Mouse (Mus musculus) adrenal gland, postnatal 14 days (tissue): Measurements from ENCODE around the gene Entpd8. TPM values are rescaled to one million over a fixed set of nuclear protein-coding genes. Genes with fewer than 3 reads are reported as not detected.

Source experiments
- DNase-seq: peaks from one replicate; pipeline ENCODE4 v3.0.0; 2021; ENCODE audit warnings: mixed read lengths
- long read RNA-seq, 2 experiments: library from polyadenylated mRNA; stranded (forward); transcript quantifications; one replicate each; pipeline ENCODE4 v2.0.0; 2021
- total RNA-seq: library from RNA; stranded (reverse); gene quantifications from 2 replicates; pipeline ENCODE4 v1.2.3, GENCODE M21; 2021

Entpd8 gene
- total RNA-seq, result 1.3 and 7.7 TPM in 2 replicates
- long read RNA-seq, experiment 1, result 0 reads
- long read RNA-seq, experiment 2, partial matches to known transcripts, result 0 of 6 reads
- long read RNA-seq, experiment 2, other reads (novel, unspliced or antisense), result 4 of 6 reads

GRCm38 (mm10) chr2:25080076-25080475, at the start of gene Entpd8:
Gene Entpd8 (plus strand): TSS chr2:25080304.
- no peak for DNase-seq

- DNase-seq, result no peak
These were observed 45.1 kb upstream of the Entpd8 start for GRCm38 (mm10) chr2:25034994-25035393.

DNA sequence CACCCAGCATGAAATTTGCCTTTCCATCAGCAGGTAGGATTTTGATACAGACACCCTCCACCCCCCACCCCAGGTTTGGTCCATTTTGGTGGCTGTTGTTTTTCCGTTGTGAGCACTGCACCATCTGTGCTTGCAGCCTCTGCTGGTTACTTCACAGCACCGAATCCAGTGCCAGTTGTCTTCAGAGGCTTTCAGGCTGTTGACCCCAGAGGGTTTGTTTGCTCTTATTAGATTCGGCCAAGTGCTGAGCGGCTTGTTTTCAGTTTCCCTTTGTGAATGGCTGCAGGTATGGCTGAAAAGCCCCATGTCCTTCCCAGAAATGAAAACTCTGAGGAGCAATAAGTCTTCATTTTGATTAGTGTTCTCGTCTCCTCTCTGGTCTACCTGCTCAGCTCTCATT, 40.0 kb upstream of the Entpd8 start:
- DNase-seq, result no peak

- DNase-seq, result no peak
These were observed 29.2 kb upstream of the Entpd8 start for GRCm38 (mm10) chr2:25050921-25051320.

- no peak for DNase-seq
These were observed 28.7 kb upstream of the Entpd8 start for GRCm38 (mm10) chr2:25051450-25051849.

- no peak for DNase-seq
These were observed 27.0 kb upstream of the Entpd8 start for GRCm38 (mm10) chr2:25053101-25053500.

DNA sequence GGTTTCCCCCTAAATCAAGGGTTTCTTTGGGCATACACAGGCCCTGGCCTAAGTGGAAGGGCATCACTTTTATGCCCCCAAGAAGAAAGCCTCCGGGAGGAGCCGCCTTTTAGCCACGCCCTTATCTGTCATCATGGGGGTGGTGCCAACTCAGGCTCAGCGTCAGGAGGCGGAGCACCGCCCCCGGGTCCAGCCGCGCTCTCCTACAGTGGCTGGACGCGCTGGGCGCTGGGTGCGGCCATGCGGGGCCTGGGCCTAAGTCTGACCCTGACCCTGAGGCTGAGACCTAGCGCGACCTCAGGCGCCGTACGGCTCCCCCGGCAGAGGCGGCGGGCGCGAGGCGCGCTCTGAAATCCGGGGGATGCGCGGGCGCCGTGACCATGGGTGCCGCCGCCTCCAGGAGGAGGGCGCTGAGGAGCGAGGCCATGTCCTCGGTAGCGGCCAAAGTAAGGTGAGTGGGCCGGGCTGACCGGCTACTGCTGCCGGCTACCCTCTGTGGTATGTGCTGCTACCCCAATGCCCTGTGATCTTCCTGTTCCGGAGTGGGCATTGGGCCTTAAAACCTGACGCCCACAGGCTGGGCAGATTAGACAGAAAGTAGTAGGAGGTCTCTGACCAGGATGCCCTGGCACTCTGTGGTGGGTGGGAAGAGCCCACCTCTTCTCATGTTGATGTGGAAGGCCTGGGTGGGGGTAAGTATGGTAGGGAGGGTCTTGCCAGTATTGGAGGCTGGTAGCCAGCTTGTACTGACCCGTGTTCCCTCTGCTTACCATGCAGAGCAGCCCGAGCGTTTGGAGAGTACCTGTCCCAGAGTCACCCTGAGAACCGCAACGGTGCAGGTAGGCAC, 25.7 kb upstream of the Entpd8 start, which contains the start of gene Nsmf:
Gene Nsmf, plus strand, starts transcription at position 135 of the 847 bp plus-strand sequence.
- peak; percentile 93 for DNase-seq

DNA sequence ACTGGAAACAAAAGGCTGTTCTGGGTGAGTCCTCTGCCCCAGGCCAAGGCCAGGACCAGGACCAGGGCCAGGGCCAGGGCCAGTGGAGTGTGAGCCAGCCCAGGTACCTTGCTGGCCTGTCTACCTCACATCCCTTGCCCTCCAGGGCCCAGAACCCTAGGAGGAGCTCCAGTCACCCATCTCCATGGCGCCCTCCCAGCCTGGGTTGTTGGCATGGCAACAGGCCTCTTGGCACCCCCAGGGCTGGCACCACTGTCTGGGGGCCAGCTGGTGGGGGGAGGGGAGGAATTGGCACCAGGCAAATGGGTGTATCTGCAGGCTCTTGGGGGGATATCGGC, 25.1 kb upstream of the Entpd8 start:
- peak; percentile 49 for DNase-seq

DNA sequence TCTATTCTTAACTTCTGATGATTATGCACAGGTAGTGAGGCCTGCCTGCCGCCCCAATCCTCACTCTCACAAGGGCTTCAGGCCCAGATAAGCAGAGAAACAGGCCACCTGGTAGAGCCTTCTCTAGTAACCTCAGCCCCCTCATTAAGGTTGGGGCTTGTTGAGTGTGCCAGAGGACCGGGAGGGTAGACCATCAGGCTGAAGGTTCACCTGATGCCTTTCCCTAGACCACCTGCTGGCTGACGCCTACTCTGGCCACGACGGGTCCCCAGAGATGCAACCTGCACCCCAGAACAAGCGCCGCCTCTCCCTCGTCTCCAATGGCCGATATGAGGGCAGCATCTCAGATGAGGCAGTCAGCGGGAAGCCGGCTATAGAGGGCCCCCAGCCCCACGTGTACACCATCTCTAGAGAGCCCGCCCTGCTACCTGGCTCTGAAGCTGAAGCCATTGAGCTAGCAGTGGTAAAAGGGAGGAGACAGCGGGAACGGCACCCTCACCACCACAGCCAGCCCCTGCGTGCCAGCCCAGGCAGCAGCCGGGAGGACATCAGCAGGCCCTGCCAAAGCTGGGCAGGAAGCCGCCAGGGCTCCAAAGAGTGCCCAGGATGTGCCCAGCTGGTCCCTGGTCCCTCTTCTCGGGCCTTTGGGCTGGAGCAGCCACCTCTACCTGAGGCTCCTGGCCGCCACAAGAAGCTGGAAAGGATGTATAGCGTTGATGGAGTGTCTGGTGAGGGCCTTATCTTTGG, 24.5 kb upstream of the Entpd8 start:
- DNase-seq, result no peak

GRCm38 (mm10) chr2:25058926-25059325, 21.2 kb upstream of the Entpd8 start:
- DNase-seq, result no peak

DNA sequence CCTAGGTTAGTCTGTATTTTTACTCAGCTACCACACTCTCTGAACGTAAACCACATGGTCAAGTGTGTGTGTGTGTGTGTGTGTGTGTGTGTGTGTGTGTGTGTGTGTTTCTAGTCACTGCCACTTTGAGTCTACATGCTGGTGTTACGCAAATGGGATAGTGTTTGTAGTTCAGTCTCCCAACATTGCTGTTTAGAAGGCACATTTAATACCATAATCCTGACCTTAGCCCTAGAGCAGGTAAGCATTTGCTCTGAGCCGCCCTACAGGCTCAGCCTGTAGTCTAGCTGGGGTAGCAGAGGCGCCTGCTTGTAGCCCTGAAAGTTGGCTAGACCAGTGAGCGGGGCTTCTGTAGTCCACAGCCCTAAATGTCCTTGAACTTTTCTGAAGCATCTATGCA, 16.6 kb upstream of the Entpd8 start:
- DNase-seq, result no peak

- no peak for DNase-seq
These were observed 15.8 kb upstream of the Entpd8 start for GRCm38 (mm10) chr2:25064285-25064684.

DNA sequence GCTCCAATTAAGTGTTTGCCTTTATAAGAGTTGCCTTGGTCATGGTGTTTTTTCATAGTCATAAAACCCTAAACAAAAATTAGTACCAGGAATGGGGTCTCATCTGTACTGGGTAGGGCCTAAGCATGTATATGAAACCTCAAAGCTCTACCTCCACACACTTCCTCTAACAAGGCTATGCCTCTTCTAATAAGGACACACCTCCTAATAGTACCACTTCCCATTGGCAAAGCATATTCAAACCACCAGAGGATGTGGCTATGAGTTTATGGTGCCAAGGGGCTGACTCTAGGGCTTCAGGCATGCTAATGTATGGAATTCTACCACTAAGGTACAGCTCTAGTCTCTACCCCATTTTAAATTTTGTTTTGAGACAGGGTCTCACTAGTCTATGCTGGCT, 14.6 kb upstream of the Entpd8 start:
- DNase-seq, result no peak

DNA sequence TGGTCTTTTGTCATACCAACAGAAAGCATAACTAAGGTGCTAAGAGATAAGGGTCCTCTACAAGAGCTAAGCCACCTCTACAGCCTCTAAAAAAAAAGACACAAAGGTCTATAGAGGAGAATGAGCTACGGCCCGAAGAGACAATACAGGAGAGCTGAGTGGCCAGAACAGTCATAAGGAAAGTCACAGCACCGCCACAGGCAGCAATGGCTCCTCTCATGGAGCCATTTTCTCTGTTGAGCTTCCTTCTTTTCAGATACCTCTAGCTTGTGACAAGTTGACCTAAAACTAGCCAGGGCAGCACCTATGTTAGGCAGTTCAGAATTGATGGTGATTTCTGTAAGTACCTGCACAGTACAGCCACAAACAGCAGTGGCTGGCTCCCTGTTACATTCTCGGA, 13.6 kb upstream of the Entpd8 start:
- no peak for DNase-seq

DNA sequence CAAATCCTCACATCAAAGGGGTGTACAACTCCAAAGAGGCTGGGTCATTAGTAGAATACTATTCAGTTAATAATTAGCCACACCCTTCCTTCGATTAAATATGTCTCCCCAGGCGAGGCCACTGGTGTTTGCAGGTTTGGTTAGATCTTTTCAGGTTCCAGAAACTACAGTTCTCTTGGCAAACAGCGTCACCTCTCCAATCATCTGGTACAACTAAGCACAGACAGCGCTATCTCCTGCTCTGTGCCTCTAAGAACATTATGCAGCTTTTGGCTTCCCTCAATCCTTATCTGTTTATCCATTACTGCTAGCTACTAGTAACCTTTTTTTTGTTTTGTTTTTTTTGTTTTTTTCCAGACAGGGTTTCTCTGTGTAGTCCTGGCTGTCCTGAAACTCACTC, 10.6 kb upstream of the Entpd8 start:
- DNase-seq, result no peak

DNA sequence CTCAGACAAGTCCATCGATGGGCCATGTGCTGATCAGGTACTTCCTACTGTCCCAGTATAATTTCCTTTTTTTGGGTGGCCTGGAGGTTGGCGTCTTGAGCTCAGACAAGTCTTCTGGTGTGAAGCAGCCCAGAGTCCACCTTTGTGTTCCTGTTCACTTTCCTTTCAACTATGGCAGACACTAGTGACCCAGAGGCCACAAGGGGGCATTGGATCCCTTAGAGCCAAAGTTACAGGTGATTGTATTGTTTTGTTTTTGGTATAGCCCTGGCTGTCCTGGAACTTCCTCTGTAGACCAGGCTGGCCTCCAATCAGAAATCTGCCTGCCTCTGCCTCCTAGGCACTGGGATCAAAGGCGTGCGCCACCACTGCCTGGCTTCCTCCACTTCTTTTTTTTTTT, 7.7 kb upstream of the Entpd8 start:
- no peak for DNase-seq

DNA sequence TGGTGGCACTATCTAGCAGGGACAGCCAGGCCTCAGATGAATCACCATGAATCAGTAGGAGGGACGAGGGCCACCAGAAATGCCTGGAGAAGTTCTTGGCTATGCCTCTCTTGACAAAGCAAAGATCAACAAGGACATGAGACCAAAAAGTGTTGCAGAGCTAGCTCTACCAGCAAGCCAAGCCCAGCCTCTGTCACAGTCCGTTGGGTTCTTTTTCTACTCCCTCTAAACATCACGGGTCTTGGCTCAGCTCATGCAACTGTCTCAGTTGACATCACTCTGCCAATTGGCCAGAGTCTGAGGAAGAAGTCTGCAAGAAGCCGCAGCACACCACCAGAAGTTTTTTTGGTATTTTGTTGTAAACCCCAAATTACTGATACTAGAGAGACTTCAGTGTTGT, 4.6 kb upstream of the Entpd8 start:
- DNase-seq, result no peak

GRCm38 (mm10) chr2:25078967-25079366, 1.1 kb upstream of the Entpd8 start:
- DNase-seq, result no peak

DNA sequence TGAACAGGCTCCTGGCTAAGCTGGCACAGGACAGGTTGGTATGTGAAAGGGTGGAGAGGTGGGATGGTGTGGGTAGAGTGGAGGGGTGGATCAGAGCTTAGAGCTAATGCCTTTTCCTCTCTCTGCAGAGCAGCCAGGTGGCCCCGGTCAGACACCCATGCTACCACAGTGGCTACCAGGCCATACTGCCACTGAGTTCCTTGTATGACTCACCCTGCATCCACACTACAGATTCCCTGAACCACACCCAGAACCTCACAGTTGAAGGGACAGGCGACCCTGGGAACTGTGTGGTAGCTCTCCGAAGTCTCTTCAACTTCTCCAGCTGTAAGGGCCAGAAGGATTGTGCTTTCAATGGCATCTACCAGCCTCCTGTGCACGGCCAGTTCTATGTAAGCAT, 3.6 kb downstream of the Entpd8 start:
- no peak for DNase-seq

GRCm38 (mm10) chr2:25085571-25085970, 5.5 kb downstream of the Entpd8 start:
- DNase-seq, result no peak

DNA sequence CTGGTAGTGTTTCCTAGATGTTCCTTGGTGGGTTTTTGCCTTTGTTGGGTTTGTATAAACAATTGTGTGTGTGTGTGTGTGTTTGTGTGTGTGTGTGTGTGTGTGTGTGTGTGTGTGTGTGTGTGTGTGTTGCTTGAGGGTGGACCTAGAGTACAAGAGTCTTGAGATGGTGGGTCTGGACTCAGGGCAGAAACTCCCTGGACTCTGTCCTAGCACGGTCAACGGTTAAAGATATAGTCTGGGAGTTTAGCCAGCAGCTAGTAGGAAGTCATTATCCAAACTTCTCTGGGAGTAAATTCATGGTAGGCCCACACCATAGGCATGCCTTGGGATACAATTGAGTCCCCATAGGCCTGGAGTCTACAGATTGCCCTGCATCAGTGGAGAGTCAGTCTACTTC, 7.7 kb downstream of the Entpd8 start:
- DNase-seq, result no peak

- no peak for DNase-seq
These were observed 8.5 kb downstream of the Entpd8 start for GRCm38 (mm10) chr2:25088636-25089035.

- no peak for DNase-seq
These were observed 14.6 kb downstream of the Entpd8 start for GRCm38 (mm10) chr2:25094785-25095108.
